ENCODE assay signal across 7 mouse cellular contexts in genomic region chr12:112516697-112517337, GRCm38 (mm10). TPM values are rescaled to one million over a fixed set of nuclear protein-coding genes. Genes with fewer than 3 reads are reported as not detected.
DNase-seq lines count a peak whose midpoint lies in the region; ATAC-seq and TF ChIP-seq lines count a peak whose summit lies in the region.

Gene Tmem179, minus strand, starts transcription at chr12:112516747.

- H3K9ac ChIP-seq in liver, embryonic 16.5 days (ENCODE audit: low read depth, low read length) = no peak within 1 kb of the TSS

- ATAC-seq in liver, embryonic 16.5 days (ENCODE audit: low read depth) = peak; percentile 59

- no peak for TF ChIP-seq CTCF in brain, embryonic 14.5 days (IDR thresholded peaks at IDR 0.05; ENCODE audit: borderline replicate concordance, extremely low read depth, insufficient read depth, insufficient read length)
- no peak for TF ChIP-seq CTCF in olfactory bulb, adult 2 months (IDR thresholded peaks at IDR 0.05; ENCODE audit: insufficient read depth, low read depth, low read length)

- H3K4me3 ChIP-seq in liver, embryonic 16.5 days (ENCODE audit: low read depth, low read length) = no peak within 1 kb of the TSS
- no peak within 1 kb of the TSS for H3K4me3 ChIP-seq in olfactory bulb, adult 2 months (ENCODE audit: insufficient read depth, low read depth, low read length)

- DNase-seq in NIH3T3 (ENCODE audit: low read depth) = peak; percentile 92
- DNase-seq in brain, embryonic 14.5 days (ENCODE audit: low read depth) = peak; percentile 82
- peak; percentile 66 to 76 for DNase-seq in heart, adult 9 months (ENCODE audit: low spot score in 2 of 2)
- DNase-seq in kidney, adult 8-10 months = peak; percentile 80 to 82
- no peak for DNase-seq in thymus, postnatal 10 days (ENCODE audit: low spot score in 2 of 2)

- H3K36me3 ChIP-seq in liver, embryonic 16.5 days (ENCODE audit: control insufficient read depth, insufficient read depth) = no peaks in the 10 kb centered on the region

- H3K4me2 ChIP-seq in liver, embryonic 16.5 days (ENCODE audit: low read depth, low read length) = no peak within 1 kb of the TSS

- no peaks in the 10 kb centered on the region for H3K4me1 ChIP-seq in liver, embryonic 16.5 days (ENCODE audit: control insufficient read depth, low read depth, low read length)
- H3K4me1 ChIP-seq in olfactory bulb, adult 2 months (ENCODE audit: control insufficient read depth, insufficient read depth, low read length) = peaks cover 17% of the 10 kb centered on the region

- no peak for TF ChIP-seq POLR2A in brain, embryonic 14.5 days (IDR thresholded peaks at IDR 0.05; ENCODE audit: borderline replicate concordance, extremely low read depth, insufficient read depth, insufficient read length, poor library complexity, severe bottlenecking)
- TF ChIP-seq POLR2A in olfactory bulb, adult 2 months (IDR thresholded peaks at IDR 0.05; ENCODE audit: insufficient read depth, low read depth, low read length) = no peak

- H3K27ac ChIP-seq in liver, embryonic 16.5 days (ENCODE audit: low read length) = no peak within 1 kb of the TSS
- H3K27ac ChIP-seq in olfactory bulb, adult 2 months (ENCODE audit: insufficient read depth, low read depth, low read length) = no peak within 1 kb of the TSS

- 8% methylated on average over 14 of the region's 14 CpGs for WGBS in liver, embryonic 16.5 days (ENCODE audit: insufficient replicate concordance)
- WGBS in olfactory bulb, adult 2 months = 9% methylated on average over 14 of the region's 14 CpGs

- H3K9me3 ChIP-seq in liver, embryonic 16.5 days (replicated peaks; ENCODE audit: control insufficient read depth, low read length) = no peaks in the 10 kb centered on the region

- peaks cover 4% of the 10 kb centered on the region for H3K27me3 ChIP-seq in liver, embryonic 16.5 days (ENCODE audit: control insufficient read depth, insufficient read depth, low read depth, low read length)

RNA-seq across cellular contexts. Expression of gene Tmem179, which starts in this region (rescaled TPM):
- 56.0 and 57.2 TPM in 2 replicates for polyA plus RNA-seq in brain, embryonic 14.5 days (2012; rRNA removed)
- polyA plus RNA-seq in liver, embryonic 16.5 days (2015; fragmentation: Nextera tagmentation; extraction: Ambion mirVana) = 0.06 TPM in 1 of 2 replicates, not detected in the other
- polyA plus RNA-seq in olfactory bulb, adult 2 months (2012; ENCODE audit: insufficient read depth, insufficient read length, low replicate concordance, missing spikeins) = not detected in 2 replicates

Comparison
In these comparisons a context has a peak if more than half of its experiments do, and no peak if none do; other contexts are left out.
1. Peak in ATAC-seq in liver, embryonic 16.5 days; RNA of the gene not detected or under 1 TPM.
2. DNase-seq: peak in NIH3T3 (single experiment), brain, embryonic 14.5 days (single experiment), heart, adult 9 months (2 of 2) and kidney, adult 8-10 months (2 of 2); none in thymus, postnatal 10 days (0 of 2).